Mouse (Mus musculus): ENCODE measurements around the gene Slc26a10. TPM values are rescaled to one million over a fixed set of nuclear protein-coding genes. Genes with fewer than 3 reads are reported as not detected.
A peak's percentile ranks its signal among the peaks of the same experiment; 100 is the strongest.
"Not testable (repeated sequence)": the region's sequence is repeated elsewhere in the genome, so short reads cannot be mapped to it uniquely, and the experiment has no call there.

Slc26a10 gene
- total RNA-seq, 2 experiments from 2014 or later = 4.8 to 5.1 TPM

- no peak for DNase-seq
- intact Hi-C loops (cut with DNase I) = loop anchor here (5.0 kb wide), 1 partner anchor 39 kb away; no protein-coding TSS in a partner anchor
Observed at GRCm38 (mm10) chr10:127166404-127166715, 14.1 kb downstream of the Slc26a10 start.

- intact Hi-C loops (cut with DNase I) = loop anchor here (5.0 kb wide), 1 partner anchor 39 kb away; no protein-coding TSS in a partner anchor
- no peak for DNase-seq
Observed at GRCm38 (mm10) chr10:127165654-127166403, 14.6 kb downstream of the Slc26a10 start.

GRCm38 (mm10) chr10:127165354-127165653, 15.1 kb downstream of the Slc26a10 start:
- DNase-seq = no peak
- intact Hi-C loops (cut with DNase I) = loop anchor here (5.0 kb wide), 1 partner anchor 38 kb away; no protein-coding TSS in a partner anchor

DNA sequence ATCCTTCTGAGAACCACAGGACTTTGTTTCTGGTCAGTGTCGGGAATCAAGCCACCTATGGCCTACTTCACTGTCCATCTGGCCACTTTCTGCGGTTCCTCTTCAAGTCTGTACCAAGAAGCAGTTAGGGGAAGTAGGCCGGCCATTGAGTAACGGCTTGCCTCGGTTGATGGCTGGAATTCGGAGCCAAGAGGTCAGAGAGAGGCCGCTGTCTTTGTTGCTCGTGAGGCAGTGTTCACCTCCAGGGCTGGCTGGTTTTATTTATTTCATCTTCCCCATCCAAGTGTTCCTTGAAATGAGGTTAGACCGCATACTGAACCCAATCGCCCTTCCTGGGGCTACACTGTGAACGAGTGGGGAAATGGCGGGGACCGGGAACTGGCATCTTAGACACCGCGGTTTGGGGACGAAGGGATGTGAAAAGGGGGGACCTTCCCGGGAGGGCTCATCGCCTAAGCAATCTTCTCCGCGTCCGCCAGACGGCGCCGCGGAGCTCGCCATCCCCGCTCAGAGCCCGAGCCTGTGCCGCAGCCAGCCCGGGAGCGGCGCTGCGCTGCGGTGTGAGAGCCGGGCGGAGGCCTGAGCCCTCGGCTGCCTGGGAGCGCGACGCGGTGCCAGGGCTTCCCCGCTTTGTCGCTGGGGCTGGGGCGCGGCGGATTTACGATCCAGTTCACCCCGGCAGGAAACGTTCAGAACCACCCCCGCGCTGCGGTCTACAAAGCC, 15.7 kb downstream of the Slc26a10 start, which contains the start of gene B4galnt1:
Gene B4galnt1, plus strand, starts transcription at position 595 of the 723 bp plus-strand sequence.
- peak in 1 of 2 experiments; percentile 62 for DNase-seq
- intact Hi-C loops (cut with DNase I) = loop anchor here (5.0 kb wide), 1 partner anchor 37 kb away; no protein-coding TSS in a partner anchor

DNA sequence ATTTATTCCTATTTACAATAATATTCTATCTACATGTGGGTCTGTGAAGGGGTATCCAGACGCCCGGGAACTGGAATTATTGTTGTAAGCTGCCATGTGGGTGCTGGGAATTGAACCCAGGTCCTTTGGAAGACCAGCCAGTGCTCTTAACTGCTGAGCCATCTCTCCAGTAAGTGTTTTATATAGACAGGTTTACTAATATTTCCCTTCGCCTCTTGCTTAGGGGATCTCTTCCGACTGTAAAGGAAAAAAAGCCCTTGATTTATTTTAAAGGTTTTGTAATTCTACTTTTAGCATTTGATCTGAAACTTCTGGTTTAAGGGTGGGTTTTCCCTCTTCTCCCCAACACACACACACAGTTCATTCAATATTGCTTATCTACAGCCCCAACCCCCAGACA, 16.3 kb downstream of the Slc26a10 start:
- DNase-seq = no peak
- intact Hi-C loops (cut with DNase I) = no loop called here

- intact Hi-C loops (cut with DNase I); DNase-seq: not testable (repeated sequence)
Observed at GRCm38 (mm10) chr10:127162771-127163261, 17.6 kb downstream of the Slc26a10 start.

DNA sequence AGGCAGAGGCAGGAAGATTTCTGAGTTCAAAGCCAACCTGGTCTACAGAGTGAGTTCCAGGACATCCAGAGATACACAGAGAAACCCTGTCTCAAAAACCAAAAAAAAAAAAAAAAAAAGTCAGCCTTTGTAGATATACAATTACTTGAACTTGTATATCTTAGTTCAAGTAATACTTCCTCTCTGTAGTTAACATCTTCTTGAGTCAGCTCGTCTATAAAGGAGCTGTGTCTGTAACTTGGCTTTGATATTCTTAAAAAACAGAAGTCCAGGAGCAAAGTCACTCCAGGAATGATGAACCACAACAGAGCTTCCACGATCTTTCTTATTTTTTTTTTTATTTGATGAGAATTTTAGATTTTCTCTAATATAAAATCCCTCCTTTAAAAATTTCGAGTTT, 19.7 kb downstream of the Slc26a10 start:
- no peak for DNase-seq
- intact Hi-C loops (cut with DNase I) = no loop called here

DNA sequence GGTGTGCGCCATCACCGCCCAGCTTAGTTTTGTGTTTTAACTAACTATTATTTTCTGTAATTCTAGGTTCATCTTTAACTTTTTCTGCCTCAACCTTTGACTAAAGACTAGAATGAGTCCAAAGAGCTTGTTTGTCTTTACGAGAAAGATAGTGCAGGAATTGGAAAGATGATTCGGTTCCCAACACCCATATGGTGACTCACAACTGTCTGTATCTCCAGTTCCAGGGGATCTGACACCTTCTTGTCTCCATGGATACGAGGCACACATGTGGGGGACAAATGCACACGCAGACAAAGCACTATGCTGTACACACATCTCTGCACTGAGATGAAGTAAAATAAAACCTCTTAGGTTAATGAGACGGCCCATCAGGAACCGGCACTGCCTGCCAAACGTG, 20.4 kb downstream of the Slc26a10 start:
- intact Hi-C loops (cut with DNase I) = no loop called here
- DNase-seq = no peak

- intact Hi-C loops (cut with DNase I) = no loop called here
- DNase-seq = no peak
Observed at GRCm38 (mm10) chr10:127158471-127158870, 22.0 kb downstream of the Slc26a10 start.

GRCm38 (mm10) chr10:127156511-127156910, 23.9 kb downstream of the Slc26a10 start:
- DNase-seq = no peak
- intact Hi-C loops (cut with DNase I) = no loop called here

DNA sequence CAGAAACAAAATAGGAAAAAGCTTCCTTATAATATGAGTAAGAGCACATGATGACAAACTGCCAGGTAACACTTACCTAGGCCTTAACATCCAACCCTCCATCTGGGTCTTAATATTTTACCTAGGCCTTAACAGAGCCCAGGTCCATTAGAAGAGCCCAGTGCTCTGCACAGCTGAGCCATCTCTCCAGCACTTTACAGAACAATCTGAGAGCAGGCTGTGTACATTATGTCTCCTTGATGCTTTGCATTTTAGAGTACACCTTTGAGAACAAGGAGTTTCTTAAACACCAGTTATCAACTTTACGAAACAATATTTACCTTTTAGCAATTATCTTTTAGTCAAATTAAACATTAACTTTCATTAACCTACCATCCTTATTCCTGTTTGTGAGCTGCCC, 24.4 kb downstream of the Slc26a10 start:
- intact Hi-C loops (cut with DNase I) = no loop called here
- DNase-seq = no peak

GRCm38 (mm10) chr10:127154652-127155051, 25.8 kb downstream of the Slc26a10 start:
- intact Hi-C loops (cut with DNase I) = no loop called here
- DNase-seq = no peak

DNA sequence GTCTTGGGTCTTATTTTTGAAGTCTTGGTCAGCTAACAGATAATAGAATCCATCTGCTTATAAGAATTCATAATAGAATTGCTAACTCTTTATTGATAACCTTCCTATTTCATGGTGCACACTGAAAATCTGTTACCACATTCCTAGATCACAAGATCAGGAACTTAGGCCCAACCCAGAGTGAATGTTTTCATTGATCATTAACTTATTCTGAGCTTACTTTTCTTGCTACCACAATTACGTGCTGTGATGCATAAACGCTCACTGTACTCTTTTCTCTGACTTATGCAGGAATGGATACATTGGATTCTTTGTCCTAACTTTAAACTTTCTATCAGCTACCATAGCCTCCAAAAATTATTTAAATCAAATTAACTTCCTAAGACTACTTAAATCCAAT, 26.2 kb downstream of the Slc26a10 start:
- intact Hi-C loops (cut with DNase I) = no loop called here
- no peak for DNase-seq

DNA sequence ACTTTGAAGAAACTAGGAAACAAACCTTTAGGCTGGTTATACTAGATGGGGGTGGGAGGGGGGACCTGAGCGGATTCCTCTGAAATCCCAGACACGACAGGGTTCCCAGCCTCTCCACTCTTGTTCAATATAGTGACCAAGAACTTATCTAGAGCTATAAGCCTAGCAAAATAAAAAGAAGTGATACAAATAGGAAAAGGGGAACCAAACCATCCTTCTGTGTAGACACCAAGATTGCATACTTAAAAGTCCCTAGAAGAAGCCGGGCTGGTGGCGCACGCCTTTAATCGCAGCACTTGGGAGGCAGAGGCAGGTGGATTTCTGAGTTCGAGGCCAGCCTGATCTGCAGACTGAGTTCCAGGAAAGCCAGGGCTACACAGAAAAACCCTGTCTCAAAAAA, 27.1 kb downstream of the Slc26a10 start:
- DNase-seq = no peak
- intact Hi-C loops (cut with DNase I) = no loop called here

DNA sequence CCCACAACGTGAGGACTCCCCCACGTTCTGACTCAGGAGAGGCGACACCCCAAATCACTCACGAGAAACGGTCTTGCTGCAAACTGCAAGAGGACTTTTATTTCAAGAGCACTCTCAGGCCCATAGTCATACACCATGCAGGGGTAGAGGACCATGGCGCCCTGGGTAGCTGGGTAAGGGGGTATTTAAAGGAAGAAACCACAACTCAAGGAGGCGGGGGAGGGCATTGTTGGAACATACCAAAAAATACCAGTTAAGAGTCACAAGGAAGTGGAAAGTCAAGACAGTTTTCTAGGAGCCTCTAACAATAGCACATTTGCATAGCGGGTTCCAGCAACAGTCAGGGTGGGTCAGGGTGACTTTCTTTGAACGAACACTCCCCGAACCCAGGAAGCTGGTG, 27.9 kb downstream of the Slc26a10 start:
- DNase-seq; intact Hi-C loops (cut with DNase I): not testable (repeated sequence)

- intact Hi-C loops (cut with DNase I) = not testable (repeated sequence)
Observed at GRCm38 (mm10) chr10:127151233-127151632, 29.2 kb downstream of the Slc26a10 start.

DNA sequence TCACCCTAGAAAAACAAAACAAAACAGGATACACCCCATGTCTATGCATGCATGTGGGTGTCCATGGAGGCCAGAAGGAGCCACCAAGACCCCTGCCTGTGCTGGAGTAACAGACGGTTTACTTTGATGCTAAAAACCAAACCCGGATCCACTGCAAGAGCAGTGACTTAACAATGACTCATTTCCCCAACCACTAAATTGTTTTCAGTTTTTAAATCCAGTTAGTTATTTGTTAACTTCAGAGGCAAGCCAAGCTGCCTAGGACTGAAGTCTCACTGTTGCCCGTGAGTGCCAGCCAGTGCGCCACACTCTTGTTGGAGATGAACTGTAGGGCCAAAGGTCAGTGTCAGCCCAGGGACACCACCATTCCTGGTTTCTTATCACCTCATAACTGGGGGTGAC, 30.0 kb downstream of the Slc26a10 start:
- intact Hi-C loops (cut with DNase I) = no loop called here
- no peak for DNase-seq

More at GRCm38 (mm10) chr10:127151233-127151632, 29.2 kb downstream of the Slc26a10 start:
- not testable (repeated sequence) for DNase-seq

GRCm38 (mm10) chr10:127147135-127147534, 33.3 kb downstream of the Slc26a10 start:
- intact Hi-C loops (cut with DNase I) = no loop called here
- no peak for DNase-seq

DNA sequence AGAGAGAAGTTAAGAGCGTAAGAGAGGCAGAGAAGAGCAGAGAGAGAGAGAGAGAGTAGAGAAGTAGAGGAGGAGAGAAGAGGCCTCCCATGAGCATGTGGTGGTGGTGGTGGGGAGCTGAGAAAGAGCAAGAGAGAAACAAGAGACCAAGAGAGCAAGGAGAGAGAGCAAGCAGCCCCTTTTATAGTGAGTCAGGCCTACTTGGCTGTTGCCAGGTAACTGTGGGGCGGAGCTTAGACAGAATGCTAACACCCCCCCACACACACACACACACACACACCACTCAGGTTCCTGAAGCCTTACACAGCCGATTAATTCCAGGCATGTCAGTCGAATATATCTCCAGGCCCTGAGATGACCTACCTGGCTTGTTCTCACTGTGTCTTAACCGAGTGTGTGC, 35.1 kb downstream of the Slc26a10 start:
- no peak for DNase-seq
- intact Hi-C loops (cut with DNase I) = no loop called here

- DNase-seq = no peak
- intact Hi-C loops (cut with DNase I) = no loop called here
Observed at GRCm38 (mm10) chr10:127144536-127144935, 35.9 kb downstream of the Slc26a10 start.

GRCm38 (mm10) chr10:127143228-127143627, 37.2 kb downstream of the Slc26a10 start:
- intact Hi-C loops (cut with DNase I) = no loop called here

DNA sequence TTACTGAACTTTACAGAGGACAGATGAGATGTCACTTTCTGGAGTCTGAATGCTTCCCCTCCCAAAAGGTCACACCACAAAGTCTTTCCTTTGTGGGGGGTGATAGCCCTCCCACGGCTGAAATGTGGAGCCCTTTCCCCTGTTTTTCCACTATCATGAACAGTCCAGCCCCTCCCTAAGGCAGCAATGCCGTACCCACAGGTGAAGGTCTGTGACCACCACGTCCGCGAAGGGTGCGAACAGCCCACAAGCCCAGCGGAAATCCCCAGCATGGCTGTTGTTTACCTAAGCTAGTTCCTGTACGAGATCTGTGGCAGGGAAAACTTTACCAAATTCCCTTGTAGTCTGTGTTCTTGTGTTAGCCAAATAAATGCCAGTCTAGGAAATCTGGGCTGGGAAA, 38.9 kb downstream of the Slc26a10 start:
- intact Hi-C loops (cut with DNase I) = no loop called here
- DNase-seq = no peak

More at GRCm38 (mm10) chr10:127143228-127143627, 37.2 kb downstream of the Slc26a10 start:
- DNase-seq = no peak
